Mouse (Mus musculus) midbrain, embryonic 16.5 days (tissue): ENCODE data around the gene Cbx3. TPM values are rescaled to one million over a fixed set of nuclear protein-coding genes. Genes with fewer than 3 reads are reported as not detected.

Source experiments
- ATAC-seq: fragments of 200-750 bp; cut with Nextera tagmentation; 2 replicates; pipeline ENCODE4 v1.8.0; 2017; ENCODE audit warnings: moderate TSS enrichment
- H3K27ac ChIP-seq: fragments of 300-500 bp; sonication (generic); 2 replicates; pipeline ENCODE4 v1.5.1; 2014; ENCODE audit warnings: mild to moderate bottlenecking, low read length, mixed read lengths
- H3K27me3 ChIP-seq: fragments of 300-500 bp; sonication (generic); 2 replicates; pipeline ENCODE4 v1.6.1; 2014; ENCODE audit warnings: low read depth, low read length, mixed read lengths; ENCODE audit not compliant: control insufficient read depth, insufficient read depth
- H3K36me3 ChIP-seq: fragments of 300-500 bp; sonication (generic); 2 replicates; pipeline ENCODE4 v1.6.1; 2014; ENCODE audit warnings: mild to moderate bottlenecking, low read length, moderate library complexity, mixed read lengths; ENCODE audit not compliant: control insufficient read depth, insufficient read depth
- H3K4me1 ChIP-seq: fragments of 300-500 bp; sonication (generic); 2 replicates; pipeline ENCODE4 v1.6.1; 2014; ENCODE audit warnings: mild to moderate bottlenecking, low read length, mixed read lengths; ENCODE audit not compliant: control insufficient read depth, insufficient read depth
- H3K4me2 ChIP-seq: fragments of 300-500 bp; sonication (generic); 2 replicates; pipeline ENCODE4 v1.6.1; 2014; ENCODE audit warnings: mild to moderate bottlenecking, low read length, mixed read lengths
- H3K4me3 ChIP-seq: fragments of 300-500 bp; sonication (generic); 2 replicates; pipeline ENCODE4 v1.5.1; 2014; ENCODE audit warnings: low read depth, mild to moderate bottlenecking, low read length, moderate library complexity, mixed read lengths
- H3K9ac ChIP-seq: fragments of 300-500 bp; sonication (generic); 2 replicates; pipeline ENCODE4 v1.6.1; 2014; ENCODE audit warnings: low read depth, low read length, mixed read lengths
- H3K9me3 ChIP-seq: fragments of 300-500 bp; sonication (generic); replicated peaks from 2 replicates; pipeline ENCODE4 v1.6.1; 2014; ENCODE audit warnings: mild to moderate bottlenecking, low read length, mixed read lengths; ENCODE audit not compliant: control insufficient read depth, poor library complexity, severe bottlenecking
- WGBS: fragments of 180-500 bp; shearing (Covaris S2); extraction: QIAGEN DNeasy Blood & Tissue Kit; methylation state at CpG from one replicate; pipeline ENCODE4 v1.1.7; 2014; 5-methylcytosine and 5-hydroxymethylcytosine counted together
- polyA plus RNA-seq: library from polyadenylated mRNA; unstranded; fragments of >200 nt; fragmentation: Nextera tagmentation; extraction: Ambion mirVana; gene quantifications from 2 replicates; pipeline ENCODE4 v1.2.1, GENCODE M21; 2015

The Cbx3 gene
- polyA plus RNA-seq, 1 experiment from 2014 or later, result 417 TPM

- Histone ChIP-seq H3K4me1 (peaks cover 18% of the 10 kb centered on the region), H3K4me2 (peak overlapping the region; percentile 63), H3K27me3 (no peaks in the 10 kb centered on the region), H3K4me3 (peak overlapping the region; percentile 85), H3K27ac (no peak overlapping the region), H3K36me3 (no peaks in the 10 kb centered on the region), H3K9me3 (no peaks in the 10 kb centered on the region), H3K9ac (peak overlapping the region; percentile 89)
- peak; percentile 44 for ATAC-seq
- WGBS, result 45% methylated on average over 5 of the region's 5 CpGs
These were observed 54.8 kb downstream of the Cbx3 start for GRCm38 (mm10) chr6:51525001-51525400.

DNA sequence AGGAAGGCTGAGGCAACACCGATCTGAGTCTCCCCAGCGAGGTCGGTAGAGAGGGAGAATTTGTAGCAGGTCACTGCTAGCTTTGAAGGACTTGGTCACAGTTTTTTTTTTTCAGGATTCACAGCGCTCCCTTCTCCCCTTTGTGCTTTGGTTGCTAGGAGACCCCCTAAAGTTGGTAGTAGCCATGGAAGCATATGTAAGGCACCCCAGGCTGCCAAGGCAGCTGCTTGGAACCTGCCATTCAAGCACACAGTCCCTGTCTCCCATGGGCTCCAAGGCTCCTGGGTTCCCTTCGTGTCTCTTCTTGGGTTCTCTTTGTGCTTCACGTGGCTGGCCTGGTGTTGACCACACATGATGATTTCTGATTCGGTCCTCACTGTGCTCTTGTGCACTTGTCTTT lies 59.3 kb downstream of the Cbx3 start:
- no peak overlapping the region for H3K4me3 ChIP-seq
- ATAC-seq, result no peak
- H3K9ac ChIP-seq, result no peak overlapping the region
- no peak overlapping the region for H3K4me2 ChIP-seq
- WGBS, result 18% methylated on average over 7 of the region's 7 CpGs
- H3K27me3 ChIP-seq, result no peaks in the 10 kb centered on the region
- H3K36me3 ChIP-seq, result peaks cover 2% of the 10 kb centered on the region; the same call in 1 of the 2 replicates
- H3K4me1 ChIP-seq, result peaks cover 18% of the 10 kb centered on the region
- no peaks in the 10 kb centered on the region for H3K9me3 ChIP-seq
- no peak overlapping the region; the same call in none of the 2 replicates for H3K27ac ChIP-seq

Other genes with a start within 250 kb of the Cbx3 start
- gene Nfe2l3, start 37.7 kb upstream of the Cbx3 start, polyA plus RNA-seq, result 8.9 and 9.6 TPM in 2 replicates
- 1,316 and 1,531 TPM in 2 replicates for gene Hnrnpa2b1, start 466 bp upstream of the Cbx3 start, polyA plus RNA-seq
- 68.9 and 70.6 TPM in 2 replicates for gene Snx10, start 53.5 kb downstream of the Cbx3 start, polyA plus RNA-seq